Mouse (Mus musculus) B cell, adult 62 days (primary cell): ENCODE measurements around the gene Mthfsd. TPM values are rescaled to one million over a fixed set of nuclear protein-coding genes. Genes with fewer than 3 reads are reported as not detected.

Experiments
- total RNA-seq: library from RNA; stranded (reverse); gene quantifications from 4 replicates; pipeline ENCODE4 v1.2.4, GENCODE M21; 2023

Mthfsd gene
- total RNA-seq: 20.2 to 21.9 TPM (median 21.1 TPM) in 4 replicates

DNA sequence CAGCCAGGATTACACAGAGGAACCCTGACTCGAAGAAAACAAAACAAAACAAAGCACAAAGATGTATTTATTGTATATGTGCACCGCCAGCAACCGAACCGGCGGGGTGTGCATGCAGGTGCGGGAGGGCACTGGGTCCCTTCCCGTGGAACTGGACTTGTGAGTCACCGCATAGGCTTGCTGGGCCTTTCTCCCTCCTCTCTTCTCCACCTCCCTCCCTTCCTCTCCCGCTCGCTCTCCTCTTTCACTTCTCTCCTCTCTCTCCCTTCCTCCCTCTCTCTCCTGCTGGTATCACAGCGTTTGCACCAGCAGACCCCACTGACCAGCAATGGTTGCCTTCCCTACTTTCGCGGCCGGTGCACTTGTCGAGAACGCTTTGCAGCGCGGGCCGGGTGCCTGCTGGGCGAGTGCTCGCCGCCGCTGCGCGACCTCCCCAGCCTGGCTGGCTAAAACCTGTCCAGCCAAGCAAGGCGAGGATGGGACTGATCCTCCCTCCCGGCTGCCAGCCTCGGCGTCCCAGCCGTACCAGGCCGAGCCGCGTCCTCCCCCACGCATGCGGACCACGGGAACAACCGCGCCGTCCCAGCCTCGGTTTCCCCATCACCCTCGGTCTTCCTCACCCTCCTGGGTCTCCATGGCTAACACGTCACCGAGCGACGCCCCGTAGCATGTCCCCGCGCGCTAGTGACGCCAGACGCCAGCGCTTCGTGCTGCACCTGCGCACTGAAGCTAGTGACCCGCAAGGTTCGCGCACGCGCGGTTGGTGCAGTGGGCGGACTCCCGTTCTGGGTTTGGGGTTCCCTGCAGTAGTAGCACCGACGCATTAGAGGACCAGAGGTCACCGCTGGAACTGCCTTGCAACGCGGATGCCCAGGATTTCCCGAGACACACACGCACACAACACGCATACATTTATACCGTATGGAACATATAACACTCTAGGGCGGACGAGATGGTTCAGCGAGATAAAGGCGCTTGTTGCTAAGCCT is at the start of gene Mthfsd:
Gene Mthfsd, minus strand, starts transcription at position 725 of the 989 bp plus-strand sequence.

DNA sequence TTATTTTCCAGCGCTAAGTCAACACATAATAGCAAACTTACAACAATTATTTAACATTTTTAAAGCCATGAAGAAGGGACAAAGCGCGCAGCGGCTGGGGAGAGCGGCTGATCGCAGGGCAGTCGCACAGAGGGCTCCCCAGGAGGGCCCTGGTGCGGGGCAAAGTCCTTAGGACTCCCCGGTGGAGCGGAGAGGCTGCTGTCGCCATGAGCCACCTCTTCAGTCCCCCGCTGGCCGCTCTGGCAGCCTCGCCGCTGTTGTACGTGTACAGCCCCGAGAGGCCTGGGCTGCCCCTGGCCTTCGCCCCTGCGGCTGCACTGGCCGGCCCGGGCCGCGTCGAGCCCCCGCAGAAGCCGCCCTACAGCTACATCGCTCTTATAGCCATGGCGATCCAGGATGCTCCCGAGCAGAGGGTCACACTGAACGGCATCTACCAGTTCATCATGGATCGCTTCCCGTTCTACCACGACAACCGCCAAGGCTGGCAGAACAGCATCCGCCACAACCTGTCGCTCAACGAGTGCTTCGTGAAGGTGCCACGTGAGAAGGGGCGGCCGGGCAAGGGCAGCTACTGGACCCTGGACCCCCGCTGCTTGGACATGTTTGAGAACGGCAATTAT is 19.7 kb upstream of the Mthfsd start, which contains the start of gene Foxl1:
Gene Foxl1, plus strand, starts transcription at position 185 of the 620 bp plus-strand sequence.

DNA sequence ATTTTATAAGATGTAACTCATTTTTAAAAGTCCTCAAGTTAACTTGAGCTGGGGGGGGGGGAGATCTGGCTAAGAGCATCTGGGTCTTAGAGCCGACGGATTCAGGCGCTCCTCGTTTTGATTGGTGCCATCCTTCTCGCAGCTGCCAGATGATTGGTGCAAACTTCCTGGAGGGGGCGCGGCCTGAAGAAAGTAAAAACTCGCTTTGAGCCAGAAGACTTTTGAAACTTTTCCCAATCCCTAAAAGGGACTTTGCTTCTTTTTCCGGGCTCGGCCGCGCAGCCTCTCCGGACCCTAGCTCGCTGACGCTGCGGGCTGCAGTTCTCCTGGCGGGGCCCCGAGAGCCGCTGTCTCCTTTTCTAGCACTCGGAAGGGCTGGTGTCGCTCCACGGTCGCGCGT is 7.8 kb upstream of the Mthfsd start, which contains the start of gene Foxc2:
Gene Foxc2, plus strand, starts transcription at position 224 of the 400 bp plus-strand sequence.

DNA sequence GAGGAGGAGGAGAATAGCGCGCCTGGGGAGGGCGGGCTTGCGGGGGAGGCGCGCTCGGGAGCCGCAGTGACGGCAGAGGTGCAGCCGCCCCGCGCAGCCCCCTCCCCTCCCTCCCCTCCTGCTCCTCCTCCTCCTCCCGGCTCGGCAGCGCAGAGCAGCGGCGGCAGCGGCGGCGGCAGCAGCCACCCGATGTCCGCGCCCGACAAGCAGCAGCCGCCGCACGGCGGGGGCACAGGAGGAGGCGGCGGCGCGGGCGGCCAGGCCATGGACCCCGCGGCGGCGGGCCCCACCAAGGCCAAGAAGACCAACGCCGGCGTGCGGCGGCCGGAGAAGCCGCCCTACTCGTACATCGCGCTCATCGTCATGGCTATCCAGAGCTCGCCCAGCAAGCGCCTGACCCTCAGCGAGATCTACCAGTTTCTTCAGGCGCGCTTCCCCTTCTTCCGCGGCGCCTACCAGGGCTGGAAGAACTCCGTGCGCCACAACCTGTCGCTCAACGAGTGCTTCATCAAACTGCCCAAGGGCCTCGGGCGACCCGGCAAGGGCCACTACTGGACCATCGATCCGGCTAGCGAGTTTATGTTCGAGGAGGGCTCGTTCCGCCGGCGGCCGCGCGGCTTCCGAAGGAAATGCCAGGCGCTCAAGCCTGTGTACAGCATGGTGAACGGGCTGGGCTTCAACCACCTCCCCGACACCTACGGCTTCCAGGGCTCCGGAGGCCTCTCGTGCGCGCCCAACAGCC is 23.8 kb downstream of the Mthfsd start, which contains the start of gene Foxf1:
Gene Foxf1, plus strand, starts transcription at position 177 of the 742 bp plus-strand sequence.

Other genes starting within 250 kb of the Mthfsd start
- not detected in 4 replicates for gene Foxf1, start 24.0 kb downstream of the Mthfsd start, total RNA-seq
- 0.29 TPM in 1 of 4 replicates, not detected in the others for gene Foxc2, start 7.8 kb upstream of the Mthfsd start, total RNA-seq
- not detected in 4 replicates for gene Foxl1, start 19.5 kb upstream of the Mthfsd start, total RNA-seq